Mouse (Mus musculus) cortical plate, adult 2 months (tissue): ENCODE data around the gene Ank3. TPM values are rescaled to one million over a fixed set of nuclear protein-coding genes. Genes with fewer than 3 reads are reported as not detected.

Source experiments
- H3K27ac ChIP-seq: fragments of 200-500 bp; 2 replicates; pipeline ENCODE4 v1.5.1; 2012; ENCODE audit warnings: low read length, control low read depth, inconsistent platforms; ENCODE audit not compliant: insufficient read depth
- H3K4me1 ChIP-seq: fragments of 200-500 bp; 2 replicates; pipeline ENCODE4 v1.6.1; 2011; ENCODE audit warnings: low read length; ENCODE audit not compliant: control insufficient read depth, insufficient read depth
- H3K4me3 ChIP-seq: fragments of 200-500 bp; 2 replicates; pipeline ENCODE4 v1.5.1; 2011; ENCODE audit warnings: mild to moderate bottlenecking, low read length, control low read depth; ENCODE audit not compliant: insufficient read depth
- CTCF ChIP-seq: fragments of 200-500 bp; IDR thresholded peaks from 2 replicates; pipeline ENCODE4 v1.5.1; 2011; ENCODE audit warnings: mild to moderate bottlenecking, control low read depth, low read length; ENCODE audit not compliant: insufficient read depth; ENCODE audit errors: extremely low read depth
- POLR2A ChIP-seq: fragments of 200-500 bp; IDR thresholded peaks from 2 replicates; pipeline ENCODE4 v1.6.1; 2011; ENCODE audit warnings: mild to moderate bottlenecking, low read length, control low read depth; ENCODE audit not compliant: insufficient read depth; ENCODE audit errors: extremely low read depth
- polyA plus RNA-seq: library from polyadenylated mRNA; depleted of rRNA; stranded (reverse); fragments of >200 nt; gene quantifications from 2 replicates; pipeline ENCODE4 v1.2.3, GENCODE M21; 2012

Gene Ank3
- polyA plus RNA-seq, 1 experiment: 188 TPM

DNA sequence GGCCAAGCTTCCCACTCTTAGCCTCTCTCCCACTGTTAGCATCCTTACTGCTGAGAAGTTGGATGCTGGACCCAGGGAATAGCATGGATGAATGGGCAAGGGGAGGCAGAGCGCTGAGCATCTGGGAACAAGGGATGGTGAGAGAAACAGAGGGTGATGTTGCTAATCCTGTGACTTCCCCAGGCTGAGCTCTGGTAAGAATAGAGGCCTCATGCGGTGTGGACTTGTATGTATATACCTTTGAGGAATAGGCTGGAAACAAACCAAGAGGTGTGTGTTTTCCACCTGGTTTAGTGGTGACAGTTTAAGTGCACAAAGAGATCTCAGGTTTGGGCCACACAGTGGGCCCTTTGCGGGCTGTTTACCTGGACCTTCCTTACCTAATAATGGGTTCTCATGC lies 517.0 kb downstream of the Ank3 start:
- TF ChIP-seq CTCF: no peak
- TF ChIP-seq POLR2A: no peak
- H3K4me3 ChIP-seq: no peak overlapping the region
- no peak overlapping the region for H3K27ac ChIP-seq
- H3K4me1 ChIP-seq: peaks cover 4% of the 10 kb centered on the region; the same call in 1 of the 2 replicates

DNA sequence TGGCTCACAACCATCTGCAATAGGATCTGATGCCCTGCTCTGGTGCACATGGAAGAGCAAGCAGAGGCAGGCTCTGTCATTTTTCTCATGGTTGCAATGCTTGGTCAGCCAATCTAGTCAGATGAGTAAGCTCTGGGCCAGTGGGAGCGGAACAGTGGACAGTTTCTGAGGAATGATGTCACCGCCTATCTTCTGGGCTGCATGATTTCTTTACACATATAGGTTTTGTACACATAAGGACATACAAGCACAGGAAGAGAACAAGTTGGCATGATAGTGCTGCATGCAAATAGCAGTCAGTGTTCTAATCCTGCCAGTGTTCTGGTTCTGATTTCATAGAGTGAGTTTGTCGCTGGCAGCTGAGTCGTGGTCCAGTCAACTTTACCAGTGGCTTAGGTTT lies 517.6 kb downstream of the Ank3 start:
- H3K4me1 ChIP-seq: peaks cover 4% of the 10 kb centered on the region; the same call in 1 of the 2 replicates
- H3K27ac ChIP-seq: no peak overlapping the region
- TF ChIP-seq POLR2A (no peak), CTCF (no peak)
- no peak overlapping the region for H3K4me3 ChIP-seq

DNA sequence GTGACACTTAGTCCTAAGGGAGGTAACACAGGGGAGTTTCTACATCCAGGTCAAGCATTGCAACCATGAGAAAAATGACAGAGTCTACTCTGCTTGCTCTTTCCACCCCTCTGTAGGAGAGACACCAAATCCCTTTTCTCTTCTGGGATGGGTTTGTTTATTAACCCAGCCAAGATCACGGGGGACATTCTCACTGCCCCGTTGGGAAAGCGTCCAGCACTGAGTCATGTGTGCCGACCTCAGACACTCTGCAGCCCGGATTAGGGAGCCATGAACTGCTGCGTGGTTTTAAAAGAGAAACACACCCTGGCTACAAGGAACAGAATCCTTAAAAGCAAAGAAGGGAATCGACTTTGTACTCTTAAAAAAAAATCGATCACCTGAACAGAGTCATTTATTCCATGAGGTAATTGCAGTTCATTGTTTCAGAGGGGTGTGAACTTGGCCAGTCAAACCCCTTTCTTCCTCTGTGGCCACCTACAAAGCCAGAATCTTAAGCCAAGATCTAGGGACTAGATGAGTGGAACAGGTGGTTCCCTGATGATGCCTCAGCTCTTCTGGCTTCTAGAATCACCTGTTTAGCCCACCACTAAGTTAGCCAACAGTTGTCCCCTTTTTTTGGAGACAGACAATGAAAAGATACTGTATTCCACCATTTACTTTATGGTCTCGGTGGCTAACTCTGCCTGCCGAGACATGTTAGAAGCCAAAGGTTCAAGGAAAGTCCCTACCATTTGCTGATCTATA lies 518.3 kb downstream of the Ank3 start:
- H3K4me3 ChIP-seq: no peak overlapping the region
- TF ChIP-seq CTCF: no peak
- no peak for TF ChIP-seq POLR2A
- peaks cover 4% of the 10 kb centered on the region; the same call in 1 of the 2 replicates for H3K4me1 ChIP-seq
- no peak overlapping the region for H3K27ac ChIP-seq

DNA sequence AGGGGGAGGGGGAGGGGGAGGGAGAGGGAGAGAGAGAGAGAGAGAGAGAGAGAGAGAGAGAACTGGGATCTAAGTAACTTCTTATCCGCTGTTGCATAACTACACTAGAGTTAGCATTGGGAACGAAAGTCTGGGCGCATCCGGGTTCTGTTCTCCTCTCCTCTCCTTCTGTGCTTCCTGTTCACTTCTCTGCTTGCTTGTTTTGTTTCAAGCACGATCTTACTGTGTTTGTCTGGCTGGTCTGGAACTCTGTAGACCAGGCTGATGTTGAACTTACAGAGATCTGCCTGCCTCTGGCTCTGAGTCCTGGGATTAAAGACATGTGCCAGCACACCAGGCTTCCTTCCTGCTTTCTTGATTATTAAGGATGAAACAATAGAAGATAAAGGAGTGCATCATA lies 519.1 kb downstream of the Ank3 start:
- no peak overlapping the region for H3K4me3 ChIP-seq
- TF ChIP-seq POLR2A (no peak), CTCF (no peak)
- peaks cover 4% of the 10 kb centered on the region; the same call in 1 of the 2 replicates for H3K4me1 ChIP-seq
- no peak overlapping the region for H3K27ac ChIP-seq

DNA sequence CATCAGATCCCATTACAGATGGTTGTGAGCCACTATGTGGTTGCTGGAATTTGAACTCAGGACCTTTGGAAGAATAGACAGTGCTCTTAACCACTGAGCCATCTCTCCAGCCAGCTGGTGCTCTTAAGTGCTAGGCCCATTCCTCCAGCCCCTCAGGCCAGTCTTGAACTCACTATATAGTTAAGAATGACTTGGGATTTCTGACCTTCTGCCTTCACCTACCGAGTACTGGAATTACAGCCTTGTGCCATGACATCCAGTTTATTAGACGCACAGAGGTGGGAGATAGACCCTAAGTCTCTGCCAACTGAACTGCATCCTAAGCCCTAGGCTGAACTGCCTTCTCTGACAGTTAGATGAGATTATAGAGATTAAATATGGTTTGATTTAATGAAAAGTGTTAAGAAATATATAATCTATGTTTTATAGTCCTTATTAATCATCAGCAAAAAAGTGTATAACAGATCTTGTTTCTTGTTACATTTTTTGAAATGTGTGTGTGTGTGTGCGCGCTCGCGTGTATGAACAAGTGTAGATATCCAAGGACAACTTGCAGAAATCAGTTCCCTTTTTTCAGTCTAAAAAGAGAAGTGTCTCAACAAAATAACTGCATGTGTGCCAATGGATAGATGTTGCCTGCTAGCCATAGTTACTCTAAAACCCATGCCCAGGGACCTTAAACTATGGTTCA lies 520.0 kb downstream of the Ank3 start:
- H3K27ac ChIP-seq: no peak overlapping the region
- TF ChIP-seq POLR2A (no peak), CTCF (no peak)
- peaks cover 4% of the 10 kb centered on the region; the same call in 1 of the 2 replicates for H3K4me1 ChIP-seq
- no peak overlapping the region for H3K4me3 ChIP-seq

DNA sequence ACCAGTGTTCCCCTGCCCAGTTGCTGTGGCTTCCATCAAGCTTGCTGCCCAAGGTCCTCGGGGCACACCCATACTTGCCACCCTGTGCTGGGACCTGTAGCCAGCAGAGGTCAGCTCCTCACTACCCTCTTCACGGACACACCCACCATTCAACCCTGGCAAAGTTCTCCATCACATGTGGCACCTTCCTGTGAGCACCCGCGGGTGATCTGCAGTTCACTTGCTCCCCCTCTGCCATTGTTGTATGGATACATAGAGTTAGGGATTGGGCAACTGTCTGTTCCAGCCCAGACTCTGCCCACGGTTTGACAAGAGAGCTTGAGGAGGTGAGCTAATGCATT lies 520.5 kb downstream of the Ank3 start:
- no peak for TF ChIP-seq POLR2A
- TF ChIP-seq CTCF: no peak
- Histone ChIP-seq H3K4me3 (no peak overlapping the region), H3K4me1 (peaks cover 4% of the 10 kb centered on the region; the same call in 1 of the 2 replicates), H3K27ac (no peak overlapping the region)

DNA sequence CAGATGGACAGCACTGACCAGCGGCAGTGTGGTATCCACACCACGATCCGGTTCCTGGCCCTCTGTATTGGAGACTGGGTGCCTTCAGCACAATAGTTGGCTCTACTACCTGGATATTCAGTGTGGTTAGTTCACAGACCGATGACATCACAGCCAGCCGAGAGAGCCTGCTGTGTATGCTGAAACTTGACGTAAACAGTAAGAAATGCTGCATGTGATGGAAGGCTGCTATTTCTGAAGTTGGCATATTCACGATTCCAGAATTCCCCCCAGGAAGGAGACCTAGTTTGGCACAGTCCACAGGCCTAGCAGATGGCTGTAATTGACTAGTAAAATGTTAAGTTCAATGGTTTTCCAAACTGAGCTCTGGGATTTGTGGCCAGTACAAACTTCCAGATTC lies 521.2 kb downstream of the Ank3 start:
- H3K27ac ChIP-seq: no peak overlapping the region
- H3K4me3 ChIP-seq: no peak overlapping the region
- peaks cover 4% of the 10 kb centered on the region; the same call in 1 of the 2 replicates for H3K4me1 ChIP-seq
- TF ChIP-seq POLR2A (no peak), CTCF (no peak)

DNA sequence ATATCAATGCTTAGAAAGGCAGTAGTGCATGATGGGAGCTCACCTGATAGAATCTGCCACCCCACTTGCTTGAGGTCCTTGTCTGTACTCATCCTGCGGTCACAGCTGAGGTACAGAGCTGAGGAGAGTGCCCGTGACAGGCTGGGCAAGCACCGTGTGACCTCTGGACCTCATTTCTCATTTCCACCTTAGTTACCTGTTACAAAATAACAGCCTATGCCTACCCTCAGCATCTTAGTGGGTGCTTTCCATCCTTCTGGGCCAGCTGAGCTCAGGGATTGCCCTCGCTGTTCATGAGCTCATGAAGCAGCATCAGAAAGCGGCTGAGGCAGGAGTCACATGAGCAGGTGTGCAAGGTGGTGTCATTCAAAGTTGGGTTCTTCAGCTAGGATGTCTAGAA lies 523.5 kb downstream of the Ank3 start:
- Histone ChIP-seq H3K4me3 (no peak overlapping the region), H3K4me1 (peaks cover 4% of the 10 kb centered on the region; the same call in 1 of the 2 replicates), H3K27ac (no peak overlapping the region)
- TF ChIP-seq POLR2A (no peak), CTCF (no peak)

DNA sequence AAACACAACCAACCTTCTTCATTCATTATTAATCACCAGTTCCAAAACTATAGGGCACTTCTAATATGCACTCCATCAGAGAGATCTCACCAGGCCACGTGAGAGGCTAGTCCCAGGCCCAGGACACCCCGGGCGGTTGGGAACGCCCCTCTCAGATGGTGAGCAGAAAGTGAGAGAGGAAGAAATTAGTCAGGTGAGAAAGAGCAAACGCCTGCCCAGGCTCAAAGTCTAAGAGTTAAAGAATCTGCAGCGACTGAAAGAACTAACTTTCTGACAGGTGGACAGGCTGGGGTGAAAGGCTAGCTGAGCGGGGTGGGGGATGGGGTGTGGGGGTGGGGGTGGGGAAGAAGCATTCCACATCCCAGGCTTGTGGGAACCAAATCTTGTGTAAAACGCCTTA lies 525.2 kb downstream of the Ank3 start:
- Histone ChIP-seq H3K4me1 (peaks cover 4% of the 10 kb centered on the region; the same call in 1 of the 2 replicates), H3K27ac (no peak overlapping the region), H3K4me3 (no peak overlapping the region)
- TF ChIP-seq CTCF: no peak
- TF ChIP-seq POLR2A: no peak

DNA sequence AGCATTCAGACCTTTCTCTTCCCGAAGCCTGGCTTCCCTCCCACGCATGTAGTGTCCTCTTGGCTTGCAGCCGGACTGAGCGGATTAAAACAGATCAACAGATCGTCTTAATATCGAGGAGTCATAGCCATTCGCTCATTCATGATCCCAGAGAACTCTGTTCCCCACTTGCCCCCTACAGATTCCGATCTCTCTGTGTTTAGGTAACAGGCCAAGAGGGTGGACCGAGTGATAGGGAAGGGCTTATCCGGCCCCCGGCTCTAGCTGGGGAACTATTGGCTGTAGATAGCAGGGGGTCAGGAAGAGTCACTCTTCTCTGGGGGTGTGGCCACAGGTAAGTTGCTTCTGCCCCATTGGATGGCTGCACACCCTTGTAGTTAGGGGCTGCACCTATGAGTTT lies 525.7 kb downstream of the Ank3 start:
- H3K27ac ChIP-seq: no peak overlapping the region
- H3K4me1 ChIP-seq: 0 out of 2 replicates have a peak, but pooled peaks cover 2% of the 10 kb centered on the region
- no peak overlapping the region for H3K4me3 ChIP-seq
- TF ChIP-seq POLR2A (no peak), CTCF (no peak)
